Mouse (Mus musculus): ENCODE data around the gene Fam83g.

The Fam83g gene

GRCm38 (mm10) chr11:61674151-61674838, 9.6 kb upstream of the Fam83g start:
- DNase-seq (ENCODE audit: low spot score): no peak

GRCm38 (mm10) chr11:61674839-61675159, 9.1 kb upstream of the Fam83g start:
- DNase-seq (ENCODE audit: low spot score): no peak

GRCm38 (mm10) chr11:61675332-61675731, 8.6 kb upstream of the Fam83g start:
- DNase-seq (ENCODE audit: low spot score): no peak

- no peak for DNase-seq (ENCODE audit: low spot score)
Measured at GRCm38 (mm10) chr11:61676216-61676854, 7.6 kb upstream of the Fam83g start.

- DNase-seq (ENCODE audit: low spot score): no peak
Measured at GRCm38 (mm10) chr11:61677709-61678108, 6.2 kb upstream of the Fam83g start.

GRCm38 (mm10) chr11:61679091-61679866, 4.6 kb upstream of the Fam83g start:
- DNase-seq (ENCODE audit: low spot score): no peak

GRCm38 (mm10) chr11:61685119-61685725, 1.3 kb downstream of the Fam83g start:
- no peak for DNase-seq (ENCODE audit: low spot score)

- no peak for DNase-seq (ENCODE audit: low spot score)
Measured at GRCm38 (mm10) chr11:61686141-61686540, 2.2 kb downstream of the Fam83g start.

- DNase-seq (ENCODE audit: low spot score): no peak
Measured at GRCm38 (mm10) chr11:61686906-61687453, 3.1 kb downstream of the Fam83g start.

GRCm38 (mm10) chr11:61687595-61687994, 3.7 kb downstream of the Fam83g start:
- DNase-seq (ENCODE audit: low spot score): no peak

- no peak for DNase-seq (ENCODE audit: low spot score)
Measured at GRCm38 (mm10) chr11:61692996-61693395, 9.1 kb downstream of the Fam83g start.

- no peak for DNase-seq (ENCODE audit: low spot score)
Measured at GRCm38 (mm10) chr11:61698852-61699251, 15.0 kb downstream of the Fam83g start.

- no peak for DNase-seq (ENCODE audit: low spot score)
Measured at GRCm38 (mm10) chr11:61699460-61699859, 15.6 kb downstream of the Fam83g start.

- peak; percentile 36 for DNase-seq (ENCODE audit: low spot score)
Measured at GRCm38 (mm10) chr11:61699933-61700332, 16.0 kb downstream of the Fam83g start.

- DNase-seq (ENCODE audit: low spot score): no peak
Measured at GRCm38 (mm10) chr11:61701696-61702095, 17.8 kb downstream of the Fam83g start.

GRCm38 (mm10) chr11:61702494-61702893, 18.6 kb downstream of the Fam83g start:
- no peak for DNase-seq (ENCODE audit: low spot score)

- no peak for DNase-seq (ENCODE audit: low spot score)
Measured at GRCm38 (mm10) chr11:61705581-61705980, 21.7 kb downstream of the Fam83g start.

- no peak for DNase-seq (ENCODE audit: low spot score)
Measured at GRCm38 (mm10) chr11:61706232-61706631, 22.3 kb downstream of the Fam83g start.

GRCm38 (mm10) chr11:61708928-61709327, 25.0 kb downstream of the Fam83g start:
- DNase-seq (ENCODE audit: low spot score): no peak

- DNase-seq (ENCODE audit: low spot score): peak; percentile 89
Measured at GRCm38 (mm10) chr11:61713157-61713855, 29.4 kb downstream of the Fam83g start.

GRCm38 (mm10) chr11:61714346-61715117, 30.6 kb downstream of the Fam83g start:
- peak; percentile 53 for DNase-seq (ENCODE audit: low spot score)
